In the genomic region with DNA sequence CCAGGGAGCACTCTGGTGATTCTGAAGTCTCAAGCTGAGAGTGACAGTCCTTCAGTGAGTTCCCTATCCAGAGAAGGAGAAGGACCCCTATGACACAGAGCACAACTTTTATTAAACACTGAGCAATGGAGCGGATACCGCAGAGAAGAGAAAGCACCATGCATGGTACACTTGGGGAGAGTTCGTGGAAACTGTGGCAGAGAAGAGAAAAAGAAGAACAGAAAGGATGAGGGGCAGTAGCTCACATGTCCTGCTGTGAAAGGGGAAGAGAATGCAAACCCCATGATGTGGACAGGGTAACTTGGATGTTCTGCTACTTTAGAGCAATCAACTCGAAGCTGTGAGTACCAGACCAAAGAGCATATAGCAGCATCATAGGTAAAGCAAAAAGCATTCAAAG, we compare ENCODE assay signal across 27 mouse cellular contexts. TPM values are rescaled to one million over a fixed set of nuclear protein-coding genes. Genes with fewer than 3 reads are reported as not detected.
DNase-seq lines count a peak whose midpoint lies in the region; ATAC-seq and TF ChIP-seq lines count a peak whose summit lies in the region.
"Had no signal": no experiment of that assay in that cellular context is flagged by ENCODE, and none has a peak within 500 bp of the region (broad histone marks: within the 10 kb centered on the region; RNA-seq: fewer than 3 reads in every experiment).

No protein-coding gene starts in this region.

- no peak for TF ChIP-seq POLR2A in lung, adult 2 months (IDR thresholded peaks at IDR 0.05; ENCODE audit: borderline replicate concordance, extremely low read depth, low read depth, low read length)
- no peak for TF ChIP-seq POLR2A in CH12.LX (IDR thresholded peaks at IDR 0.05; ENCODE audit: low read depth, low read length)

- H3K27ac ChIP-seq in lung, embryonic 15.5 days: peak overlapping the region; percentile 88; the same call in 1 of the 2 replicates
- H3K27ac ChIP-seq in CH12.LX (ENCODE audit: insufficient read depth, low read depth): peak overlapping the region; percentile 13; the same call in 1 of the 2 replicates
- no peak overlapping the region for H3K27ac ChIP-seq in intestine, embryonic 15.5 days
- H3K27ac ChIP-seq: forebrain, embryonic 12.5 days; hindbrain, embryonic 13.5 days; kidney, embryonic 15.5 days; limb, embryonic 13.5 days; midbrain, embryonic 12.5 days; neural tube, embryonic 13.5 days had no signal

- no peaks in the 10 kb centered on the region for H3K9me3 ChIP-seq in lung, embryonic 15.5 days
- H3K9me3 ChIP-seq in CH12.LX (replicated peaks; ENCODE audit: low read length): peaks cover 2% of the 10 kb centered on the region
- no peaks in the 10 kb centered on the region for H3K9me3 ChIP-seq in intestine, embryonic 15.5 days
- H3K9me3 ChIP-seq: forebrain, embryonic 12.5 days; heart, embryonic 12.5 days; hindbrain, embryonic 13.5 days; kidney, embryonic 15.5 days; limb, embryonic 13.5 days; megakaryocyte, embryonic 14.5 days; midbrain, embryonic 12.5 days; neural tube, embryonic 13.5 days had no signal

- no peaks in the 10 kb centered on the region for H3K79me2 ChIP-seq in CH12.LX (replicated peaks; ENCODE audit: control insufficient read depth, extremely low read depth, insufficient read depth, poor library complexity, severe bottlenecking)

- TF ChIP-seq EP300 in CH12.LX (IDR thresholded peaks at IDR 0.05; ENCODE audit: low read length): peak; percentile 74

- no peaks in the 10 kb centered on the region for H3K27me3 ChIP-seq in lung, embryonic 15.5 days
- no peaks in the 10 kb centered on the region for H3K27me3 ChIP-seq in CH12.LX (replicated peaks)
- H3K27me3 ChIP-seq in intestine, embryonic 15.5 days (replicated peaks): no peaks in the 10 kb centered on the region
- H3K27me3 ChIP-seq: forebrain, embryonic 12.5 days; heart, embryonic 12.5 days; hindbrain, embryonic 13.5 days; kidney, embryonic 15.5 days; limb, embryonic 13.5 days; midbrain, embryonic 12.5 days; neural tube, embryonic 13.5 days had no signal

- no peak overlapping the region for H3K9ac ChIP-seq in lung, embryonic 15.5 days
- H3K9ac ChIP-seq in CH12.LX (ENCODE audit: insufficient read depth, low read depth): no peak overlapping the region
- no peak overlapping the region for H3K9ac ChIP-seq in intestine, embryonic 15.5 days
- H3K9ac ChIP-seq: forebrain, embryonic 12.5 days; heart, embryonic 12.5 days; hindbrain, embryonic 13.5 days; kidney, embryonic 15.5 days; limb, embryonic 13.5 days; midbrain, embryonic 12.5 days; neural tube, embryonic 13.5 days had no signal

- no peaks in the 10 kb centered on the region for H3K36me3 ChIP-seq in lung, embryonic 15.5 days
- H3K36me3 ChIP-seq in CH12.LX (replicated peaks in 1 of 2; ENCODE audit: control insufficient read depth in 1 of 2, insufficient read depth in 1 of 2, low read length in 1 of 2): no peaks in the 10 kb centered on the region
- H3K36me3 ChIP-seq in intestine, embryonic 15.5 days: no peaks in the 10 kb centered on the region
- H3K36me3 ChIP-seq: forebrain, embryonic 12.5 days; heart, embryonic 12.5 days; hindbrain, embryonic 13.5 days; kidney, embryonic 15.5 days; limb, embryonic 13.5 days; midbrain, embryonic 12.5 days; neural tube, embryonic 13.5 days had no signal

- no peak overlapping the region for H3K4me3 ChIP-seq in lung, embryonic 15.5 days
- no peak overlapping the region for H3K4me3 ChIP-seq in lung, adult 2 months (replicated peaks; ENCODE audit: extremely low read depth, low read depth, low read length)
- H3K4me3 ChIP-seq in CH12.LX (replicated peaks in 1 of 3; ENCODE audit: low read depth in 2 of 3, low read length in 2 of 3, poor library complexity in 1 of 3): no peak overlapping the region
- no peak overlapping the region for H3K4me3 ChIP-seq in intestine, embryonic 15.5 days (replicated peaks)
- H3K4me3 ChIP-seq: erythroblast, embryonic 14.5 days; forebrain, embryonic 12.5 days; heart, embryonic 12.5 days; hindbrain, embryonic 13.5 days; kidney, embryonic 15.5 days; layer of hippocampus, adult 2 months; limb, embryonic 13.5 days; megakaryocyte, embryonic 14.5 days; midbrain, embryonic 12.5 days; neural tube, embryonic 13.5 days had no signal

- in situ Hi-C loops in CH12.LX (cut with MboI; ENCODE audit: low pct_ligation_motif_present, low pct_unique_long_range_greater_than_20kb, low sequenced_read_pairs): no loop called here

- no peak for TF ChIP-seq RAD21 in CH12.LX (IDR thresholded peaks at IDR 0.05; ENCODE audit: low read depth, low read length)

- H3K4me2 ChIP-seq in lung, embryonic 15.5 days: no peak overlapping the region
- H3K4me2 ChIP-seq in CH12.LX (ENCODE audit: insufficient read depth, low read depth, poor library complexity, severe bottlenecking): peak overlapping the region; percentile 21; the same call in 1 of the 2 replicates
- no peak overlapping the region for H3K4me2 ChIP-seq in intestine, embryonic 15.5 days (replicated peaks)
- H3K4me2 ChIP-seq: forebrain, embryonic 12.5 days; heart, embryonic 12.5 days; hindbrain, embryonic 13.5 days; kidney, embryonic 15.5 days; limb, embryonic 13.5 days; liver, embryonic 11.5 days; midbrain, embryonic 12.5 days; neural tube, embryonic 13.5 days had no signal

- 76% methylated on average over 4 of the region's 4 CpGs for WGBS in lung, embryonic 15.5 days
- WGBS in lung, adult 2 months: 73% methylated on average over 4 of the region's 4 CpGs
- 81% methylated on average over 4 of the region's 4 CpGs for WGBS in intestine, embryonic 15.5 days

- TF ChIP-seq CTCF in lung, adult 2 months (IDR thresholded peaks at IDR 0.05; ENCODE audit: insufficient read depth, low read length): no peak
- no peak for TF ChIP-seq CTCF in CH12.LX (conservative IDR thresholded peaks at IDR 0.05 in 1 of 2, IDR thresholded peaks at IDR 0.05 in 1 of 2; ENCODE audit: low read depth in 2 of 2, low read length in 2 of 2)

- ATAC-seq in lung, embryonic 15.5 days (ENCODE audit: borderline replicate concordance, extremely low read depth, low FRiP score, low TSS enrichment): no peak
- peak; percentile 73 for ATAC-seq in granulocyte monocyte progenitor cell, adult 5-6 weeks (replicated peaks; ENCODE audit: poor library complexity, severe bottlenecking)
- 0 out of 2 replicates have a peak, but pooled peaks have one; percentile 46 for ATAC-seq in neutrophil, adult 5-6 weeks (ENCODE audit: extremely low read depth, insufficient number of reproducible peaks, low FRiP score, poor library complexity, severe bottlenecking)
- no peak for ATAC-seq in intestine, embryonic 15.5 days
- ATAC-seq: CD4-positive, CD25-positive, alpha-beta regulatory T cell, adult 4 months; intestine, postnatal 0 days had no signal

- no peak for DNase-seq in lung, adult 2 months
- peak; percentile 68 for DNase-seq in CH12.LX (ENCODE audit: extremely low read depth)
- no peak for DNase-seq in kidney, adult 9 months
- DNase-seq: cerebellum, adult 11-12 months; cerebellum, postnatal 10 days; gastrocnemius, postnatal 14 days; heart, adult 18-20 months; heart, postnatal 4 days; kidney, postnatal 25 days; lung, postnatal 10 days had no signal

- dilution Hi-C loops in CH12.LX (cut with MboI; ENCODE audit: extremely low pct_ligation_motif_present, extremely low pct_unique_long_range_greater_than_20kb, low sequenced_read_pairs): no loop called here

- no peaks in the 10 kb centered on the region for H3K4me1 ChIP-seq in lung, embryonic 15.5 days
- no peaks in the 10 kb centered on the region for H3K4me1 ChIP-seq in lung, adult 2 months (ENCODE audit: control insufficient read depth, insufficient read depth, low read length)
- H3K4me1 ChIP-seq in CH12.LX (ENCODE audit: control insufficient read depth in 1 of 2, insufficient read depth in 2 of 2): peaks cover 17 to 41% of the 10 kb centered on the region in 2 experiments
- H3K4me1 ChIP-seq in intestine, embryonic 15.5 days (replicated peaks): no peaks in the 10 kb centered on the region
- H3K4me1 ChIP-seq: forebrain, embryonic 12.5 days; heart, embryonic 12.5 days; hindbrain, embryonic 13.5 days; kidney, embryonic 15.5 days; limb, embryonic 13.5 days; megakaryocyte, embryonic 14.5 days; midbrain, embryonic 12.5 days; neural tube, embryonic 13.5 days had no signal

TF ChIP-seq in CH12.LX, 34 proteins besides CTCF, POLR2A, EP300 and RAD21:
- TF ChIP-seq MAFK (IDR thresholded peaks at IDR 0.05; ENCODE audit: insufficient replicate concordance, low read length) (no peak), RCOR1 (conservative IDR thresholded peaks at IDR 0.05; ENCODE audit: low read depth, low read length) (no peak), ZNF384 (IDR thresholded peaks at IDR 0.05; ENCODE audit: low read depth, low read length) (no peak), IRF4 (IDR thresholded peaks at IDR 0.05; ENCODE audit: low read depth, low read length) (0 out of 2 replicates have a peak, but pooled peaks have one; percentile 11), BHLHE40 (IDR thresholded peaks at IDR 0.05; ENCODE audit: low read depth, low read length) (peak; percentile 41; the same call in 1 of the 2 replicates), ZKSCAN1 (IDR thresholded peaks at IDR 0.05; ENCODE audit: borderline replicate concordance, low read depth, low read length) (no peak), MYC (IDR thresholded peaks at IDR 0.05; ENCODE audit: low read depth, low read length) (peak; percentile 64; the same call in 1 of the 2 replicates), NRF1 (IDR thresholded peaks at IDR 0.05; ENCODE audit: low read depth, low read length) (no peak), ELF1 (IDR thresholded peaks at IDR 0.05; ENCODE audit: low read depth, low read length) (no peak), ZC3H11A (IDR thresholded peaks at IDR 0.05; ENCODE audit: low read depth, low read length) (no peak), ZMIZ1 (IDR thresholded peaks at IDR 0.05; ENCODE audit: low read depth, low read length) (no peak)

RNA-seq across cellular contexts. Expression of a gene that starts 14.0 kb away (rescaled TPM):
- 13.4 and 15.5 TPM in 2 replicates for polyA plus RNA-seq in lung, embryonic 15.5 days (2015; fragmentation: Nextera tagmentation; extraction: Ambion mirVana)
- polyA plus RNA-seq in lung, adult 2 months (2012; rRNA removed): 6.6 and 6.9 TPM in 2 replicates
- total RNA-seq in CH12.LX (2012; rRNA removed) (172 and 242 TPM in 2 replicates), CH12.LX (2014; rRNA removed) (374 and 427 TPM in 2 replicates)
- 290 and 323 TPM in 2 replicates for polyA plus RNA-seq in CH12.LX (2012; ENCODE audit: insufficient read length, low read depth)
- total RNA-seq in granulocyte monocyte progenitor cell, adult 5-6 weeks (2014; fragmentation: Nextera tagmentation): 195 and 204 TPM in 2 replicates
- 155 and 188 TPM in 2 replicates for total RNA-seq in granulocyte monocyte progenitor cell, adult 5-6 weeks (2017)
- total RNA-seq in neutrophil, adult 5-6 weeks (2017): 193 and 216 TPM in 2 replicates
- polyA plus RNA-seq in intestine, embryonic 15.5 days (2015; fragmentation: Nextera tagmentation; extraction: Ambion mirVana): 9.7 and 10.3 TPM in 2 replicates
- polyA plus RNA-seq: erythroblast, embryonic 14.5 days had no signal

Comparison
In these comparisons a context has a peak if more than half of its experiments do, and no peak if none do; other contexts are left out.
1. ATAC-seq: peak in granulocyte monocyte progenitor cell, adult 5-6 weeks (single experiment) and neutrophil, adult 5-6 weeks (single experiment); none in lung, embryonic 15.5 days (single experiment) and intestine, embryonic 15.5 days (single experiment).
2. RNA of a gene that starts 14.0 kb away (polyA plus RNA-seq): 290 to 323 TPM in CH12.LX; 13.4 to 15.5 TPM in lung, embryonic 15.5 days, 9.7 to 10.3 TPM in intestine, embryonic 15.5 days and 6.6 to 6.9 TPM in lung, adult 2 months; every median in the first group is over 10 times any median in the second.